Mouse (Mus musculus) cerebellum, postnatal 10 days (tissue): ENCODE results near the gene Hist1h2ac.
"Not testable (repeated sequence)": the region's sequence is repeated elsewhere in the genome, so short reads cannot be mapped to it uniquely, and the experiment has no call there.

ENCODE experiments used
- DNase-seq, 2 experiments: peaks; one replicate each; pipeline ENCODE4 v3.0.0; 2021; ENCODE audit warnings: mixed read lengths in 2 of 2

The Hist1h2ac gene

GRCm38 (mm10) chr13:23683755-23684281 is at the start of gene Hist1h2ac, which contains the start of gene Hist1h2bc:
Gene Hist1h2ac (minus strand): TSS chr13:23683948.
Gene Hist1h2bc (plus strand): TSS chr13:23684199.
- DNase-seq, result peak; percentile 83 to 90

- peak; percentile 42 to 61 for DNase-seq
Measured at GRCm38 (mm10) chr13:23732156-23732804, 48.5 kb upstream of the Hist1h2ac start.

- no peak for DNase-seq
Measured at GRCm38 (mm10) chr13:23730479-23730878, 46.7 kb upstream of the Hist1h2ac start.

GRCm38 (mm10) chr13:23729706-23730105 is 46.0 kb upstream of the Hist1h2ac start:
- DNase-seq, result no peak

GRCm38 (mm10) chr13:23729192-23729525 is 45.4 kb upstream of the Hist1h2ac start:
- DNase-seq, result no peak

GRCm38 (mm10) chr13:23728472-23729191 is 44.9 kb upstream of the Hist1h2ac start:
- no peak for DNase-seq

GRCm38 (mm10) chr13:23725213-23725612 is 41.5 kb upstream of the Hist1h2ac start:
- no peak for DNase-seq

GRCm38 (mm10) chr13:23724239-23724638 is 40.5 kb upstream of the Hist1h2ac start:
- DNase-seq, result no peak

GRCm38 (mm10) chr13:23717593-23718245 is 34.0 kb upstream of the Hist1h2ac start:
- DNase-seq, result not testable (repeated sequence)

GRCm38 (mm10) chr13:23717176-23717575 is 33.4 kb upstream of the Hist1h2ac start:
- no peak for DNase-seq

GRCm38 (mm10) chr13:23716261-23717042 is 32.7 kb upstream of the Hist1h2ac start:
- DNase-seq, result no peak

GRCm38 (mm10) chr13:23710374-23711089 is 26.8 kb upstream of the Hist1h2ac start, which contains the start of gene Hfe:
Gene Hfe (minus strand): TSS chr13:23710854.
- DNase-seq, result peak; percentile 33

GRCm38 (mm10) chr13:23709714-23710373 is 26.1 kb upstream of the Hist1h2ac start:
- peak; percentile 29 to 40 for DNase-seq

- no peak for DNase-seq
Measured at GRCm38 (mm10) chr13:23708654-23709053, 24.9 kb upstream of the Hist1h2ac start.

GRCm38 (mm10) chr13:23708041-23708440 is 24.3 kb upstream of the Hist1h2ac start:
- DNase-seq, result no peak

- no peak for DNase-seq
Measured at GRCm38 (mm10) chr13:23706771-23707170, 23.0 kb upstream of the Hist1h2ac start.

- no peak for DNase-seq
Measured at GRCm38 (mm10) chr13:23705751-23706356, 22.1 kb upstream of the Hist1h2ac start.

GRCm38 (mm10) chr13:23702801-23703200 is 19.1 kb upstream of the Hist1h2ac start:
- not testable (repeated sequence) for DNase-seq

- no peak for DNase-seq
Measured at GRCm38 (mm10) chr13:23702220-23702619, 18.5 kb upstream of the Hist1h2ac start.

GRCm38 (mm10) chr13:23700786-23701520 is 17.2 kb upstream of the Hist1h2ac start:
- peak; percentile 74 to 80 for DNase-seq
